Mouse (Mus musculus): ENCODE measurements at regions not wholly inside any gene's neighbourhood (a gene's known extent, or its start where the extent isn't known, plus 50 kb on each side); places are given as distances from the start of the nearest gene placed in this dataset.

GRCm38 (mm10) chr1:73755791-73756190 lies 368.5 kb downstream of the Tns1 start:
- Histone ChIP-seq H3K27me3 (ENCODE audit: control insufficient read depth, insufficient read depth, low read length) (no peaks in the 10 kb centered on the region), H3K9ac (ENCODE audit: low read length) (no peak overlapping the region), H3K4me3 (ENCODE audit: low read length) (no peak overlapping the region), H3K4me2 (ENCODE audit: low read depth, low read length) (no peak overlapping the region), H3K4me1 (ENCODE audit: control insufficient read depth, insufficient read depth, low read length) (no peaks in the 10 kb centered on the region), H3K9me3 (replicated peaks; ENCODE audit: control insufficient read depth, low read length) (no peaks in the 10 kb centered on the region), H3K27ac (ENCODE audit: low read length) (no peak overlapping the region), H3K36me3 (ENCODE audit: control insufficient read depth, insufficient read depth) (no peaks in the 10 kb centered on the region)
- WGBS, result 69% methylated on average over 5 of the region's 5 CpGs
- ATAC-seq (replicated peaks; ENCODE audit: extremely low read depth, insufficient read depth, low FRiP score), result no peak

- WGBS, result 72% methylated on average over 2 of the region's 2 CpGs
- H3K9me3 ChIP-seq (replicated peaks; ENCODE audit: control insufficient read depth, low read length), result no peaks in the 10 kb centered on the region
- H3K27ac ChIP-seq (ENCODE audit: low read length), result no peak overlapping the region
Measured at GRCm38 (mm10) chr1:73754928-73755327, 369.3 kb downstream of the Tns1 start.

DNA sequence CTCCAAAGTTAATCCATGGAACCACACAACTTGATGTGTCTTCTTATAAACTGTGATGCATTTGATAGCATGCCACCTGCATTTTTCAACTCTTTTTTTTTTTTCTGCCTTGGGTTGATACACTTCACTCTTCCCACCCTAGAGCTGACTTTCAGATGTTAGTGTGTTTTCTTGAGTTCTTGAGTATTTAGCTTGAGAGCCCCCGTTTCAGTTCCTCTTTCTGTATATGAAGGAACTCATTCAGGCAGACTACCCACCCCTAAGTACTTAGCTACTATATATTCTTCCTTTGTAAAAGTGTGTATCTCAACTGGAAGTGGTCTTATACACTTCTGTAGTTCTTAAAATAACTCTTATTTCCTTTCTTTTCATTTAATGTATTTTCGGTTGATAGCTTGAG lies 371.1 kb downstream of the Tns1 start:
- Histone ChIP-seq H3K27me3 (ENCODE audit: control insufficient read depth, insufficient read depth, low read length) (no peaks in the 10 kb centered on the region), H3K36me3 (ENCODE audit: control insufficient read depth, insufficient read depth) (no peaks in the 10 kb centered on the region), H3K4me3 (ENCODE audit: low read length) (no peak overlapping the region), H3K27ac (ENCODE audit: low read length) (no peak overlapping the region), H3K4me2 (ENCODE audit: low read depth, low read length) (no peak overlapping the region), H3K9ac (ENCODE audit: low read length) (no peak overlapping the region), H3K9me3 (replicated peaks; ENCODE audit: control insufficient read depth, low read length) (no peaks in the 10 kb centered on the region), H3K4me1 (ENCODE audit: control insufficient read depth, insufficient read depth, low read length) (no peaks in the 10 kb centered on the region)
- WGBS, result 70% methylated on average over 2 of the region's 2 CpGs
- no peak for ATAC-seq (replicated peaks; ENCODE audit: extremely low read depth, insufficient read depth, low FRiP score)

More at GRCm38 (mm10) chr1:73754928-73755327, 369.3 kb downstream of the Tns1 start:
- Histone ChIP-seq H3K4me2 (ENCODE audit: low read depth, low read length) (no peak overlapping the region), H3K4me3 (ENCODE audit: low read length) (no peak overlapping the region), H3K36me3 (ENCODE audit: control insufficient read depth, insufficient read depth) (no peaks in the 10 kb centered on the region), H3K9ac (ENCODE audit: low read length) (no peak overlapping the region), H3K27me3 (ENCODE audit: control insufficient read depth, insufficient read depth, low read length) (no peaks in the 10 kb centered on the region), H3K4me1 (ENCODE audit: control insufficient read depth, insufficient read depth, low read length) (no peaks in the 10 kb centered on the region)
- ATAC-seq (replicated peaks; ENCODE audit: extremely low read depth, insufficient read depth, low FRiP score), result no peak

- Histone ChIP-seq H3K4me1 (ENCODE audit: control insufficient read depth, insufficient read depth, low read length) (peaks cover 6% of the 10 kb centered on the region; the same call in 1 of the 2 replicates), H3K4me2 (ENCODE audit: low read depth, low read length) (no peak overlapping the region), H3K27me3 (ENCODE audit: control insufficient read depth, insufficient read depth, low read length) (no peaks in the 10 kb centered on the region), H3K36me3 (ENCODE audit: control insufficient read depth, insufficient read depth) (no peaks in the 10 kb centered on the region), H3K9ac (ENCODE audit: low read length) (no peak overlapping the region), H3K4me3 (ENCODE audit: low read length) (no peak overlapping the region), H3K27ac (ENCODE audit: low read length) (no peak overlapping the region), H3K9me3 (replicated peaks; ENCODE audit: control insufficient read depth, low read length) (no peaks in the 10 kb centered on the region)
- ATAC-seq (replicated peaks; ENCODE audit: extremely low read depth, insufficient read depth, low FRiP score), result no peak
Measured at GRCm38 (mm10) chr1:73748702-73749101, 375.5 kb downstream of the Tns1 start.

DNA sequence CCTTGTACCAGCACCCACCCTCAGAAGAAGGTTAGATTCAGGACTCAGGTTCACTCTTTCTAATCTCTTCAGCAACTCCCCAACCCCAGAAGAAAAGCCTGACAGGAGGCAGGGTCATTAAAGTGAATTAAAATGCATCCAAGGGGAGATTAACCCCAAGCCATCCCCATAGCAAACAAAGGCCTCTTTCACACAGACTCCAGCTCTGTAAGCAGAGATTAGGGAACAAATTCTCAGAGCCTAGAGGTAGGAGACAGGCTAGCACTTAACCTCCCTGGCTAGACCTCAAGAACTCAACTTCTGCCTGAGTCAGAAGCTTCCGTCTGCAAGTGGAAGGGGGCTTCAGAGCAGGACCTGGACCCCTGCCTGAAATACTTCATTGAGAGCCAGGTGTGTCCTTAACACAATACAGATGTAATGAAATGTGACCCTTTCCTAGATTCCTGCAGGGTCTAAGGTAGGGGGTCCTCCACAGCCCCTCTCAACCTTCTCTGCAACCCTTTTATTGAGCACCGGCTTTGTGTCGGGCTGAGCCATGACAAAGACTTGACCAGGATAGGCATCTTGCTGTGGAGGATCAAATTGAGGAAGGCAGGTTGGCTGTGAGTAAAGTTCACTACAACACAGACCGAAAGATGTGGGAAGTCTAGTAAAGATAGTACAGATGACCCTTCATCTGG lies 379.6 kb downstream of the Tns1 start:
- Histone ChIP-seq H3K4me1 (ENCODE audit: control insufficient read depth, insufficient read depth, low read length) (peaks cover 8% of the 10 kb centered on the region; the same call in 1 of the 2 replicates), H3K4me3 (ENCODE audit: low read length) (no peak overlapping the region), H3K27me3 (ENCODE audit: control insufficient read depth, insufficient read depth, low read length) (no peaks in the 10 kb centered on the region), H3K27ac (ENCODE audit: low read length) (no peak overlapping the region), H3K9me3 (replicated peaks; ENCODE audit: control insufficient read depth, low read length) (no peaks in the 10 kb centered on the region), H3K9ac (ENCODE audit: low read length) (no peak overlapping the region), H3K36me3 (ENCODE audit: control insufficient read depth, insufficient read depth) (no peaks in the 10 kb centered on the region), H3K4me2 (ENCODE audit: low read depth, low read length) (no peak overlapping the region)
- WGBS, result 74% methylated on average over 4 of the region's 4 CpGs
- ATAC-seq (replicated peaks; ENCODE audit: extremely low read depth, insufficient read depth, low FRiP score), result no peak

DNA sequence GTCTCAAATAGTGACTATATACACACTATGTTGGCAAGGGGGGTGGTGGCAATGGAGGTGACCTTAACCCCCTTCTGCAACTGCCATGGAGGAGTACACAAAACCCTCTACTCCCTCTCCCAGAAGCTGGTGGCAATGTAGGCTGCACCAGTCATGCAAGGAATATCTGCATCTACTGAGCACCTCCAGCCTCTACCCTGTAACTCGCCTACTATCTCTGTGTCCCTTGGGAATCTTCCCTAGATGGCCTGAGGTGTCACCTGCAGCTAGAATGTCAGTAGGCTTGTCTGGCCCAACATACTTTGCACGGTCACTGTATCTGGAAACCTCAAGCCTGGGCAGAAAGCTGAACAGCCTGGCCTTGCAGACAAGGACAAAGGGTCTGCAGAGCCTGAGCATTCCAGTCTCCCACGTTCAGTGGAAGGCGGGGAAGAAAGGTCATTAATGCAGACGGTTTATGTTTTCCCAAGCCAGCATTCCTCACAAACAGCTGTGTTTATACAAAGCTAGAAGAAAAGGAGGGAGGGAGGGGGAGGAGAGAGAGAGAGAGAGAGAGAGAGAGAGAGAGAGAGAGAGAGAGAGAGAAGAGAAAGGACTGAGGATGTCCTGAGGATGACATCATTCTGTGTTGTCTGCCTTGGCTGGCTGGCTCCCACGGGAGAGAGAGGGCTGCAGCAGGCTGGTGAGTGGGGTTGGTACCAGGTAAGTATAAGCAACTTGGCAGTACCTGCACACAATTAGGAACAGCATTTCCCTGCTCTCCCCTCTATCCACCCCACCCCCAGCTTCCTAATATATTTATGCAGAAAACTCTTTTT lies 380.3 kb downstream of the Tns1 start:
- no peak for ATAC-seq (replicated peaks; ENCODE audit: extremely low read depth, insufficient read depth, low FRiP score)
- no peak overlapping the region for H3K4me3 ChIP-seq (ENCODE audit: low read length)
- H3K4me1 ChIP-seq (ENCODE audit: control insufficient read depth, insufficient read depth, low read length), result peaks cover 8% of the 10 kb centered on the region; the same call in 1 of the 2 replicates
- 14% methylated on average over 6 of the region's 6 CpGs for WGBS
- no peaks in the 10 kb centered on the region for H3K9me3 ChIP-seq (replicated peaks; ENCODE audit: control insufficient read depth, low read length)
- no peaks in the 10 kb centered on the region for H3K36me3 ChIP-seq (ENCODE audit: control insufficient read depth, insufficient read depth)
- no peak overlapping the region for H3K4me2 ChIP-seq (ENCODE audit: low read depth, low read length)
- no peaks in the 10 kb centered on the region for H3K27me3 ChIP-seq (ENCODE audit: control insufficient read depth, insufficient read depth, low read length)
- no peak overlapping the region for H3K9ac ChIP-seq (ENCODE audit: low read length)
- H3K27ac ChIP-seq (ENCODE audit: low read length), result no peak overlapping the region

GRCm38 (mm10) chr1:73737083-73737482 lies 387.2 kb downstream of the Tns1 start:
- no peak overlapping the region for H3K4me3 ChIP-seq (ENCODE audit: low read length)
- H3K4me1 ChIP-seq (ENCODE audit: control insufficient read depth, insufficient read depth, low read length), result no peaks in the 10 kb centered on the region
- H3K36me3 ChIP-seq (ENCODE audit: control insufficient read depth, insufficient read depth), result no peaks in the 10 kb centered on the region
- no peak overlapping the region for H3K9ac ChIP-seq (ENCODE audit: low read length)
- ATAC-seq (replicated peaks; ENCODE audit: extremely low read depth, insufficient read depth, low FRiP score), result peak; percentile 55; the same call in 1 of the 2 replicates
- H3K27me3 ChIP-seq (ENCODE audit: control insufficient read depth, insufficient read depth, low read length), result no peaks in the 10 kb centered on the region
- no peaks in the 10 kb centered on the region for H3K9me3 ChIP-seq (replicated peaks; ENCODE audit: control insufficient read depth, low read length)
- H3K4me2 ChIP-seq (ENCODE audit: low read depth, low read length), result no peak overlapping the region
- no peak overlapping the region for H3K27ac ChIP-seq (ENCODE audit: low read length)

- 80% methylated on average over 1 of the region's 1 CpGs for WGBS
- ATAC-seq (replicated peaks; ENCODE audit: extremely low read depth, insufficient read depth, low FRiP score), result peak; percentile 28; the same call in 1 of the 2 replicates
- Histone ChIP-seq H3K27ac (ENCODE audit: low read length) (no peak overlapping the region), H3K4me2 (ENCODE audit: low read depth, low read length) (no peak overlapping the region), H3K36me3 (ENCODE audit: control insufficient read depth, insufficient read depth) (no peaks in the 10 kb centered on the region), H3K9me3 (replicated peaks; ENCODE audit: control insufficient read depth, low read length) (peaks cover 6% of the 10 kb centered on the region; the same call in 1 of the 2 replicates), H3K27me3 (ENCODE audit: control insufficient read depth, insufficient read depth, low read length) (no peaks in the 10 kb centered on the region), H3K9ac (ENCODE audit: low read length) (no peak overlapping the region), H3K4me1 (ENCODE audit: control insufficient read depth, insufficient read depth, low read length) (0 out of 2 replicates have a peak, but pooled peaks cover 3% of the 10 kb centered on the region), H3K4me3 (ENCODE audit: low read length) (no peak overlapping the region)
Measured at GRCm38 (mm10) chr1:73728377-73728776, 395.9 kb downstream of the Tns1 start.

DNA sequence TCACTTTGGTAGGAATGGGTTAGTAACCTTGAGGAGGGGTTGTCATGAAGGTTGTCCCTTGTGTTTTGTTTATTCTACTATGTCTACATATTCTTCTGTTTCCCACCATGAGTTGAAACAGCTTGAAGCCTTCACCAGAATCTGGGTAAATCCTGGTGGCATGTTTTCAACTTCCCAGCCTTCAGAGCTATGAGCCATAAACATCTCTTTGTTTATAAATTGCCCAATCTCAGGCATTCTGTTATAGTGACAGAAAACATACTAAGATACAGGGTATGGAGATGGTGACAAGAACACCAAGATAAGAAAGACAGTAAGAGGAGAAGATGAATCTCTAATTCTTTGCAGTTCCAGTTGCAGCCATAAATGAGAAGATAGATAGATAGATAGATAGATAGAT lies 396.5 kb downstream of the Tns1 start:
- Histone ChIP-seq H3K9ac (ENCODE audit: low read length) (no peak overlapping the region), H3K36me3 (ENCODE audit: control insufficient read depth, insufficient read depth) (no peaks in the 10 kb centered on the region)
- no peak for ATAC-seq (replicated peaks; ENCODE audit: extremely low read depth, insufficient read depth, low FRiP score)

More for the DNA sequence above, 396.5 kb downstream of the Tns1 start:
- Histone ChIP-seq H3K4me1 (ENCODE audit: control insufficient read depth, insufficient read depth, low read length) (0 out of 2 replicates have a peak, but pooled peaks cover 3% of the 10 kb centered on the region), H3K4me2 (ENCODE audit: low read depth, low read length) (no peak overlapping the region), H3K27ac (ENCODE audit: low read length) (no peak overlapping the region), H3K27me3 (ENCODE audit: control insufficient read depth, insufficient read depth, low read length) (no peaks in the 10 kb centered on the region), H3K9me3 (replicated peaks; ENCODE audit: control insufficient read depth, low read length) (peaks cover 6% of the 10 kb centered on the region; the same call in 1 of the 2 replicates), H3K4me3 (ENCODE audit: low read length) (no peak overlapping the region)

All from heart, embryonic 16.5 days (tissue).